Mouse (Mus musculus) embryo, embryonic 11 days (tissue): Measurements from ENCODE around the gene Zcchc2.

Experiments used
- DNase-seq: peaks from one replicate; pipeline ENCODE4 v3.0.0-alpha.2; 2015

The Zcchc2 gene

GRCm38 (mm10) chr1:105990138-105990821 lies at the start of gene Zcchc2:
Gene Zcchc2 (plus strand): TSS chr1:105990406.
- peak; percentile 100 for DNase-seq

DNA sequence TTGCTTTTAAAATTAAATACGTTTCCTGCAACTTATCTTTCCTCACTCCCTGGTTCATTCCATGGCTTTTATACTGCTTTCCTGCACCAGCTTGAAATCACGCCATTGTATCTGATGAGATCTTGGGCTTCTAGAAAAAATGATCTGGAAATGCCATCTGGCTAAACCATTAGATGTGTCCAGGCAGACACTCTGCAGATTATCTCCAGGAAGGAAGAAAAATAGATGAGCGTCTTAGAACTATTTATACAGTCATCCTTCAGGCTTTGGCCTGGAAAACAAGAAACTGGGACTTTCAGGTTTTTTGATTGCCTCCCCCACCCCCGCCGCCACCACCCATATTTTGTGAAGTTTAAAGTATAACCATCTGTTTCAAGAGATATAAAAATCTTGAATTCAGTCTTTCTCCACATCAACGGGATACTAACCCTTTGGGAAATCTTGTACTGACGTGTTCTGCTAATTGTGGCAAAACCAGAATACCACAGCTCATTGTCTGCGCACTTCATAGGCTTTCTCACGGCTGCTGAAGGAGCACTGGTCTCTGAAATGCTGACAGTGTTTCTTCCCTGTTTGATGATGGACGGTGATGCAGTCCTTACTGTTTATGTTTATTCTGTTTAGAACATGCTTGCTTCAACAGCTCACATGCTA lies 45.2 kb upstream of the Zcchc2 start:
- DNase-seq, result no peak

DNA sequence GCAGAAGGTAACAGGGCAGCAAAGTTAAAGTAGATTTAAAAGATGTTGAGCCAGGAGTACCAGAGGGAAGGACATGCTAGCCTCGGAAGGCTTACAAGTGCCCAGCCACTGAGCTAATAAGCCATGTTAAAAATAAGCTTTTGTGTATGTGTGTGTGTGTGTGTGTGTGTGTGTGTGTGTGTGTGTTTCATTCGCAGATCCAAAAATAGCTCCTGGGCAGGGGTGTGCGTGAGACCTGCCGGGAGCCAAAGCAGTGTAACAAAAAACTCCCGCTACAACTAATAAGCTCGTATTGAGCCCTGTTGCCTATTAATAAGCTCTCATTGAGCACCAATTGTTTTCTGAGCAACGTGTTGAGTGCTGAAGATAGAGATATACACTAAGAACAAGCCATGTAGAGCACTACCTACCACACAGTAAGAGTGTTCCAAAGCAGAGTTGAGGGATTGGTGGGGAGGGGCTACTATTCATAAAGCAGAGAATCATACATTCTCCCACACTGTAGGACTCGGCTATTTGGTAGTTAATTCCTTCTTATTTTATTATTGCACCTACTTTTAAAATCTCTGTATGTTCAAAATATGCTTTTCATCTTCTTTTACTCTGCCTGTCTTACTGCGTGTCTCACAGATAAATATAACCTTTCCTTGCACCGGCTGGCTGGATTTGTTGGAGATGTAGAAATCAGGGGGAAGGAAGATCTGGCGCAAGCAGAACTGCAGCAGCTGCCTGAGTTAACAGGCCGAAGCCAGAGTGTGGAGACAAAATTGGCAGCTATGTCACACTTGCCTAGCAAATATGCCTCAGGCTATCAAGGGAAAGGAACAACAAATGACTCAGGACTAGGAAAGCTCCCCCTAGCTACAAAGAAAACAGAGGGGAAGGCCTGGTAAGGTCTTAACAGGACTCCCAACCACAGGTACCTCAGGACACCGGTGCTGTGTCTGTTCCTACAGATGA lies 43.3 kb upstream of the Zcchc2 start:
- DNase-seq, result no peak

GRCm38 (mm10) chr1:105948352-105948751 lies 41.9 kb upstream of the Zcchc2 start:
- no peak for DNase-seq

- DNase-seq, result no peak
Observed at GRCm38 (mm10) chr1:105953588-105953987, 36.6 kb upstream of the Zcchc2 start.

- DNase-seq, result no peak
Observed at GRCm38 (mm10) chr1:105954047-105954446, 36.2 kb upstream of the Zcchc2 start.

- DNase-seq, result no peak
Observed at GRCm38 (mm10) chr1:105956057-105956456, 34.1 kb upstream of the Zcchc2 start.

DNA sequence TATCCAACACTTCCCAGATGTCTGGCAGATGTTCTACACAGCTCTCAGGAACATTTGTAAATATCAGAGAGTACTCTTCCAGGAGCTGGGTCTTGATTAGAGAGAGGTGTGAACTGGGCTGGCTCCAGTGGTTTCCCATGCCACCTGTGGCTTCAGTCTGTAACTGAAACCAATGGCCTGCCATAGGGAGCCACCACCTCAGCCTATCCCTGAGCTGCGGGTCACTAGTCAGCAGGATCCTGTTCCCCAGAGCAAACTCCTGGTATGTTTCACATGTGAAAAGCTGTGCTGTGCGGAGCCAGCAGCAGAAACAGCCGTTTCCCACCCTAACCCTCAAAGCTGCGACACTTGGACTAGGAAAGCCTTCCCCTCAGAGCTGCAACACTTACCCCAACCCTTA lies 28.7 kb upstream of the Zcchc2 start:
- no peak for DNase-seq

GRCm38 (mm10) chr1:105962084-105962818 lies 28.0 kb upstream of the Zcchc2 start:
- no peak for DNase-seq

DNA sequence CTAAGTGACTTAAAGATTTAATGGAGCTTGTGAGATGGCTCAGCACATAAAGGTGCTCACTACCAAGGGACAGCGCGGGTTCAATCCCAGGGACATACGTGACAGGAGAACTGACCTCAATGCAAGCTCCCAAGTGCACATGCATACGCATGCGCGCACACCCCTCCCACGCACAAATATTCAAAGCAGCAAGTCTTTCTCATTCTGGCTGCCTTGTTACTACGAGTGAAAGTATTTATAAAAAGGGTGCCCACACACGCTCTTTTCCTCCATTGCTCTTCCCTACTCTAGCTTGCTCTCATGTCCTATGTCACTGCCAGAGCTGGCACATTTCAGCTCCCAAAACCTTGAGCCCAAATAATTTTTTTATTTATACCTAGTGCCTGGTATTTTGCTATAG lies 27.4 kb upstream of the Zcchc2 start:
- DNase-seq, result no peak

- DNase-seq, result no peak
Observed at GRCm38 (mm10) chr1:105964514-105964913, 25.7 kb upstream of the Zcchc2 start.

GRCm38 (mm10) chr1:105965189-105965588 lies 25.0 kb upstream of the Zcchc2 start:
- no peak for DNase-seq

- DNase-seq, result no peak
Observed at GRCm38 (mm10) chr1:105971490-105972170, 18.6 kb upstream of the Zcchc2 start.

GRCm38 (mm10) chr1:105974023-105974422 lies 16.2 kb upstream of the Zcchc2 start:
- no peak for DNase-seq

GRCm38 (mm10) chr1:105977446-105978094 lies 12.6 kb upstream of the Zcchc2 start:
- no peak for DNase-seq

- DNase-seq, result peak; percentile 37
Observed at GRCm38 (mm10) chr1:105980849-105981610, 9.2 kb upstream of the Zcchc2 start.

DNA sequence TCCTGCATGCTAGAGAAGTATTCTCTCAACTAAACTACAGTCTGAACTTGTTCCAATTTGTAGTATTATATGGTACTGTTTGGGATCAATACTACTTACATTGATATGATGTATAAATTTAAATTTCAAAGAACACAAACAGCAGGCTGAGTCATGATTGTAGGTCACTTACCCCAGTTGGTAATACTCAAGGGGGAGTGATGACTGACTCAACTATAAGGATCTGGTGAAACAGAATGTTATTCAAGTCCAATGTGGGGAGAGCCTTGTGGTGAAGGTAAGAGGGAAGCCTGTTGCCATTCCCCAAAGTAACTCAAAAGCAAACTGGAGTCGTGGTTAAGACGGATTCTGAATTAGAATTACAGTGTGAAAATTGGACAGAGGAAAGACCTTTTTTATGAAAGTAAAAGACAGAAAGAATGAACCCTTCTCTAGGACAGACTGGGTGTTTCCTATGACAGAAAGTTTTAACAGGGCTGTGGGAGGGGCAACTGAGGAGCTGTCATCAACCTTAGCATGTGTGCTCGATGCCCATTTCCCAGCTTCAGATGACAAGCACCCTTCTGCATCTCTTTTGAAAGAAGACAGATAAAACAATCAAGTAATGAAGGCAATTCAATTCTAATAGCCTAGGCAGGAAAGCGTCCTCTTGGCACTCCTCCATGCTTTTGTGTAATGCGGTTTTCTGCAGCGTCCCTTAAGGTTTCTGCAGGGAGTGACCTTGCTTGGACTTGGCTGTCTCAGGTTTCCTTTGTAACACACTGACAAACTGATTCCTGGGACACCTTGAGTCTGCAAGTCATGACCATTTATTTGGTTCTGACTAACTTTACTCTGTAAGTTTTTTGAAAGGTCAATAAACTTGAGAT lies 7.5 kb upstream of the Zcchc2 start:
- DNase-seq, result no peak

DNA sequence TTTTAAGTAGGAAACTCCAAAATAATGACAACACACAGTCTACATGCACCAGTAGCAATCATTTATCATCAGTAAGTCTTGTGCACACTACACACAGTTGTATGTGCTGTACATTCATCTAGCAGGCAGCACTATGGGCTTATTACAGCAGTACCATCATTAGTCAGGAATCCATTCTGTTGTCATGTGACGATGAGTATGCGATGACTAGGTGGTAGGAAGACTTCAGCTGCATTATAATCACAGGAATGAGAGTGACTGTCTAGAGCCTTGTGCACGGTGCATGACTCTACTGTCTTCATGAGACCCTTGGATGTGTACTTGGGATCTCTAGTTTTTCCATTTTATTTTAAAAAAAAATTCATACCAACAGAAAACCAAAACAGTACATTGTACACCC lies 6.0 kb upstream of the Zcchc2 start:
- no peak for DNase-seq

- DNase-seq, result no peak
Observed at GRCm38 (mm10) chr1:105988171-105988570, 2.0 kb upstream of the Zcchc2 start.
